Mouse (Mus musculus) kidney, adult 2 months (tissue): ENCODE measurements around the gene Sco2.

Source experiments
- CTCF ChIP-seq: fragments of 200-500 bp; conservative IDR thresholded peaks from 2 replicates; pipeline ENCODE4 v1.5.1; 2011; ENCODE audit warnings: low read depth, mild to moderate bottlenecking, control low read depth, low read length, moderate library complexity, mixed read lengths; ENCODE audit not compliant: insufficient read depth, insufficient read length
- POLR2A ChIP-seq: fragments of 200-500 bp; IDR thresholded peaks from one replicate; pipeline ENCODE4 v1.6.1; 2011; ENCODE audit warnings: low read depth, low read length, control low read depth

- TF ChIP-seq CTCF (no peak), POLR2A (no peak)
Measured at GRCm38 (mm10) chr15:89377938-89378828, 4.5 kb upstream of the Sco2 start.
